Mouse (Mus musculus) kidney, embryonic 15.5 days (tissue): Measurements from ENCODE around the gene Rce1. TPM values are rescaled to one million over a fixed set of nuclear protein-coding genes. Genes with fewer than 3 reads are reported as not detected.

Source experiments
- ATAC-seq: fragments of 200-750 bp; cut with Nextera tagmentation; replicated peaks from 2 replicates; pipeline ENCODE4 v1.8.0; 2017; ENCODE audit warnings: moderate TSS enrichment; ENCODE audit not compliant: low FRiP score
- H3K27ac ChIP-seq: fragments of 300-500 bp; sonication (generic); 2 replicates; pipeline ENCODE4 v1.5.1; 2015; ENCODE audit warnings: mild to moderate bottlenecking, inconsistent platforms
- H3K27me3 ChIP-seq: fragments of 300-500 bp; sonication (generic); 2 replicates; pipeline ENCODE4 v1.6.1; 2015; ENCODE audit warnings: inconsistent platforms
- H3K36me3 ChIP-seq: fragments of 300-500 bp; sonication (generic); 2 replicates; pipeline ENCODE4 v1.6.1; 2015; ENCODE audit warnings: inconsistent platforms
- H3K4me1 ChIP-seq: fragments of 300-500 bp; sonication (generic); 2 replicates; pipeline ENCODE4 v1.6.1; 2015; ENCODE audit warnings: inconsistent platforms
- H3K4me2 ChIP-seq: fragments of 300-500 bp; sonication (generic); 2 replicates; pipeline ENCODE4 v1.6.1; 2015; ENCODE audit warnings: moderate library complexity, mild to moderate bottlenecking, inconsistent platforms
- H3K4me3 ChIP-seq: fragments of 300-500 bp; sonication (generic); replicated peaks from 2 replicates; pipeline ENCODE4 v1.5.1; 2015; ENCODE audit warnings: mild to moderate bottlenecking, inconsistent platforms
- H3K9ac ChIP-seq: fragments of 300-500 bp; sonication (generic); 2 replicates; pipeline ENCODE4 v1.6.1; 2015; ENCODE audit warnings: mild to moderate bottlenecking, inconsistent platforms
- H3K9me3 ChIP-seq: fragments of 300-500 bp; sonication (generic); replicated peaks from 2 replicates; pipeline ENCODE4 v1.6.1; 2016; ENCODE audit warnings: inconsistent platforms
- WGBS: fragments of 180-500 bp; shearing (Covaris S2); methylation state at CpG from one replicate; pipeline ENCODE4 v1.1.7; 2015; ENCODE audit warnings: mixed read lengths; 5-methylcytosine and 5-hydroxymethylcytosine counted together
- polyA plus RNA-seq: library from polyadenylated mRNA; unstranded; fragments of >200 nt; fragmentation: Nextera tagmentation; extraction: Ambion mirVana; gene quantifications from 2 replicates; pipeline ENCODE4 v1.2.1, GENCODE M21; 2015

Rce1 gene
- polyA plus RNA-seq, 1 experiment from 2014 or later = 79.8 TPM

DNA sequence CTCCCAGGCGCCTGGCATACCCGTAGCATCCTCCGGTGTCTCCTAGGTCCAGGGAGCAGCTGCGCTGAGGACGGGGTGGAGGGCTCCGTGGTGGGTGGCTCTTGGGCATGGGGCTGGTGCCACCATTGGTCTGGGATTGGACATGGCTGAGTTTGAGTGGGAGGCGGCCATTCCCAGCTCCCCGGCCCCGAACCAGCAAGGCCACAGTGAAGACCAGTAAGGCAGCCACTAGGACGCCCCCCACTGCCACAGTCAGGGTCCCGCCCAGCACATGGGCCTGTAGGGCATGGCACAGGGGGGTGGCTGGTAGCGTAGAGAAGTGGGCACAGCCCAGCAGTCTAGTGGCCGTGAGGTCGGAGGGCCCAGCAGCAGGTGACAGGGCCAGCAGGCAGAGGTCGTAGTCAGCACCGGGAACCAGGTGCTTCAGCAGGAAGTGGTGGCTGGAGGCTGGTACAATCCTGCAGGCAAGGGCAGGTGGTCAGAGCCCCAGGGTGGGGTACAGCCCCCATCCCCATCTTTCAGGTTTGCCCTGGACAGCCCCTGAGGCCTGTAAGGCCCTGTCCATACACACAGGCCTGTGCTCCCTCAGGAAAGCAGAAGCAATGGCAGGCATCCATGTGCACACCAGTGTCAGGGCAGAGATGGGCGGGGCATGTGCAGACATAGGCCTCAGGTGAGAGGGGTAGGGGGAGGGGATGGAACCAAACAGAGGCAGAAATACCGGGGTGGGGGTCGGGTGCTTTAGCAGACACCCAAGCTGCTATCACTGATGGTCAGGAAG is 13.1 kb downstream of the Rce1 start:
- WGBS = 87% methylated on average over 19 of the region's 19 CpGs
- H3K4me2 ChIP-seq = no peak overlapping the region
- H3K9me3 ChIP-seq = no peaks in the 10 kb centered on the region

DNA sequence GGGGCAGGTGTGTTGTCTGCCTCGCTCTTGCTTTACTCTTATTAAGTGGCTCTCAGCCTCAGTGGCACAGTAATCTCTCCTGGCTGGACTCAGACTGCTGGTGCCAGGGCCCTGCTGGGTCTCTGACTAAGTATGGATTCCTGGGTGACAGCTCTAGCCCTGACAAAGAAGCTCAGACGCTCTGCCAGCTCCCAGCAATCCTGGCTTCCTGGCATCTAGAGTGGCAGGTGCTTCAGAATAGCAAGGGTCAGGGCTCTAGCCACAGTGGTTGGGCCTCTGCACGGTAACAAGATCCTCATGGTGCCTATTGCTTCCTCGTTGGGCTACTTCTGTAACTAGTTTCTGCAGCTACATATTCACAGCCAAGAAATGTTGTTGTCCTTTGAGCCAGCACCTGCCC is 15.3 kb downstream of the Rce1 start:
- 48% methylated on average over 4 of the region's 4 CpGs for WGBS
- no peak overlapping the region for H3K4me2 ChIP-seq
- ATAC-seq = no peak
- H3K36me3 ChIP-seq = peaks cover 31% of the 10 kb centered on the region
- H3K27ac ChIP-seq = no peak overlapping the region
- no peaks in the 10 kb centered on the region for H3K27me3 ChIP-seq
- no peaks in the 10 kb centered on the region for H3K9me3 ChIP-seq
- H3K9ac ChIP-seq = no peak overlapping the region
- H3K4me3 ChIP-seq = no peak overlapping the region
- peaks cover 46% of the 10 kb centered on the region for H3K4me1 ChIP-seq

More for the DNA sequence above, 13.1 kb downstream of the Rce1 start:
- peaks cover 31% of the 10 kb centered on the region for H3K36me3 ChIP-seq
- peaks cover 49% of the 10 kb centered on the region for H3K4me1 ChIP-seq
- H3K4me3 ChIP-seq = no peak overlapping the region
- no peaks in the 10 kb centered on the region for H3K27me3 ChIP-seq
- ATAC-seq = no peak
- H3K27ac ChIP-seq = no peak overlapping the region
- no peak overlapping the region for H3K9ac ChIP-seq

DNA sequence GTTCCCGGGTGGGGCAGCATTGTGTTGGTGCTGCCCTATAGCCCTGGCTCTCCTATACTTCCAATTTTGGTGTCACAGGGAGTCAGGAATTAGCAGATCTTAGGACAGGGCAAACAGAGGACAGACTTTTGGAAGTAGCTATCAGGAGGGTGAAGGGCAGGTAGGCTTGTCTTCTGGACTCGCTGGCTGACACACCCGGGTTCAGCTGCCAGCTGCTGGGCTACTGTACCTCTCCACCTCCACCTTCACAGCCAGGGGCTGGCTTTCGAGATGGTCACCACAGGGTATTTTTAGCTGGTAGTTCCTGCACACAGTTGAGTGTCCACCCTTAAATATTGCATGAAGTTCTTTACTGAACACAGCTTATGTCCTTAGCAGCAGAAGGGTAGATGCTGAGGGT is 16.9 kb downstream of the Rce1 start:
- ATAC-seq = no peak
- no peak overlapping the region for H3K9ac ChIP-seq
- H3K4me2 ChIP-seq = no peak overlapping the region
- H3K4me1 ChIP-seq = peaks cover 49% of the 10 kb centered on the region
- 83% methylated on average over 4 of the region's 4 CpGs for WGBS
- H3K27me3 ChIP-seq = no peaks in the 10 kb centered on the region
- peaks cover 26% of the 10 kb centered on the region for H3K36me3 ChIP-seq
- H3K27ac ChIP-seq = no peak overlapping the region
- H3K4me3 ChIP-seq = no peak overlapping the region
- H3K9me3 ChIP-seq = no peaks in the 10 kb centered on the region

DNA sequence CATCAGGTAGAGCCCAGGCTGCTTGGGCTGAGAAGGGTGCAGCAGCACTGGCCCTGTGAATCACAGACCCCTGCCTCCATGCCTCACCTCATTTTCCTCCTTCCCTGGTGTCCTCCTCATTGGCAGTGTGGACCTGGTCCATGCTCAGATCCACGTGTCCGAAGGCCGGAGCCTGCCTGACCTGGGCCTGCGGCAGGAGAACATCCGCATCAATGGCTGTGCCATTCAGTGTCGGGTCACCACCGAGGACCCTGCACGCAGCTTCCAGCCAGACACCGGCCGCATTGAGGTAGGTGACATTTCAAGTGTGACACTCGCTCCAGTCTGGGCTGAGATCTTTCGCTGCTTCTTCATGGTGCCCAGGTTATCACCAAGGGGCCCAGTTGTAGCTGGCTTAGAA is 18.0 kb downstream of the Rce1 start:
- Histone ChIP-seq H3K27me3 (no peaks in the 10 kb centered on the region), H3K9ac (no peak overlapping the region), H3K9me3 (no peaks in the 10 kb centered on the region), H3K27ac (no peak overlapping the region), H3K4me1 (peaks cover 39% of the 10 kb centered on the region), H3K4me2 (no peak overlapping the region), H3K36me3 (peaks cover 15% of the 10 kb centered on the region), H3K4me3 (no peak overlapping the region)
- ATAC-seq = no peak
- 94% methylated on average over 12 of the region's 12 CpGs for WGBS

DNA sequence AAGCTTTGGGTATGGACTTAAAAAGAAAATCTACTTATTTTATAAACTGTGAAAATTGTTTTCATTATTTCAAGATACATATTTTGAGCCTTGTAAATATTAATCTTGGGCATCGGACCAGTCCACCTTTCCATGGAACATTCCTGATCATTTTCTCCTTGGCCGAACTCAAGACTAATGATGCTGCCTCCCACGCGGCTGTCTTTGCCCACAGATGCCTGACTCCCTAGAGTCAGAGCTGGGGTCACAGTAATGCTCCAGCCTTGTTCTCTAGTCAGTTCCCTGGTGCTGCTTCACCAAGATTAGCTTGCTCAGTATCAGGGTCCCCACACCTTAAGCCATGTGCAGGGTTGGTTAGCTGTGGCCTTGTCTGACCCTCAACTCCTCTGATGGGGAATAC is 19.8 kb downstream of the Rce1 start:
- Histone ChIP-seq H3K27ac (0 out of 2 replicates have a peak overlapping the region, but pooled peaks have one; percentile 18), H3K27me3 (no peaks in the 10 kb centered on the region), H3K9me3 (no peaks in the 10 kb centered on the region), H3K4me2 (no peak overlapping the region), H3K4me1 (peaks cover 32% of the 10 kb centered on the region), H3K4me3 (no peak overlapping the region), H3K9ac (peak overlapping the region; percentile 14; the same call in 1 of the 2 replicates), H3K36me3 (no peaks in the 10 kb centered on the region)
- ATAC-seq = no peak
- 48% methylated on average over 4 of the region's 4 CpGs for WGBS

DNA sequence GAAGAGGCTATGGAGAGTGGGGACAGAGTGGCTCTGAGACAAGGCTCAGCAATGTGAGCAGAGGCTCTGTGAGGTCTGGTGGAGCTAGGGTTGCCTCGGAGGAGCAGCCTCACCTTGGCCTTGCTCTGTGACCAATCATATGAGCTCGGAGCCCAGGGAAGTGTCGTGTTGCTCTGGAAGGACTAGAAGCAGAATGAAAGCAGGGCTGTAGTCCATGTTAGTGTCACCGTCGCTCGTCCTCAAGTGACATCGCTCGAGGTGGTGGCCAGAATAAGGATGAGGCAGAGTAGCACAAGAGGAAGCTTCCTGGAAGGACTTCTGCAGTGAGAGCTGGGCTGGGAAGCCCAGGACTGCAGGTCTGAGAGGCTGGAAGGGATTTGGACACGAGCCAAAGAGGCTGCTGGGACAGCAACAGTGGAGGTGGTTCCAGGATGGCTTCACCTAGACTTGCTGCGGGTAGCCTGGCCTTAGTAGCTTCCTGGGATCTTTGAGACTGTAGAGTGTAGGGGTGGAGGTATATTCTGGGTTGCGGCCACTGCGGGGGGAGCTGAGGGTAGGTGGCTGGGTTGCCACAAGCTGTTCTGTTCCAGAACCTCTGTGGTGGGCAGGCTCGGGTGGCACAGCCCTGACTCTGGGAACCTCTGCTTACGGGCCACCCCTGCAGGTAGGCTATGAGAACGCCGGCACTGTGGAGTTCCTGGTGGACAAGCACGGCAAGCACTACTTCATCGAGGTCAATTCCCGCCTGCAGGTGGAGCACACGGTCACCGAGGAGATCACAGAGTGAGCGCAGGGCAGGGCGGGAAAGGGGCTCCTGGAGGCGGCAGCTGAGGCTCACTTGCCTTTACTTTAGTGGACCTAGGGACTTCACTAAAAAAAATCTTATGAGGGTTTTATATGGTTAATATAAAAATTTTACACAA is 21.4 kb downstream of the Rce1 start:
- no peak overlapping the region for H3K27ac ChIP-seq
- peak; percentile 83 for ATAC-seq
- no peaks in the 10 kb centered on the region for H3K9me3 ChIP-seq
- H3K4me1 ChIP-seq = peaks cover 25% of the 10 kb centered on the region
- no peaks in the 10 kb centered on the region for H3K36me3 ChIP-seq
- WGBS = 37% methylated on average over 24 of the region's 24 CpGs
- peak overlapping the region; percentile 9; the same call in 1 of the 2 replicates for H3K4me2 ChIP-seq
- H3K4me3 ChIP-seq = no peak overlapping the region
- no peak overlapping the region for H3K9ac ChIP-seq
- H3K27me3 ChIP-seq = no peaks in the 10 kb centered on the region

- H3K9me3 ChIP-seq = no peaks in the 10 kb centered on the region
- H3K4me2 ChIP-seq = no peak overlapping the region
- WGBS = 89% methylated on average over 20 of the region's 20 CpGs
- H3K36me3 ChIP-seq = no peaks in the 10 kb centered on the region
- no peak overlapping the region for H3K27ac ChIP-seq
- no peaks in the 10 kb centered on the region for H3K27me3 ChIP-seq
- H3K4me3 ChIP-seq = no peak overlapping the region
- H3K4me1 ChIP-seq = peaks cover 25% of the 10 kb centered on the region
- no peak overlapping the region for H3K9ac ChIP-seq
- no peak for ATAC-seq
Observed at GRCm38 (mm10) chr19:4602459-4602858, 23.0 kb downstream of the Rce1 start.

DNA sequence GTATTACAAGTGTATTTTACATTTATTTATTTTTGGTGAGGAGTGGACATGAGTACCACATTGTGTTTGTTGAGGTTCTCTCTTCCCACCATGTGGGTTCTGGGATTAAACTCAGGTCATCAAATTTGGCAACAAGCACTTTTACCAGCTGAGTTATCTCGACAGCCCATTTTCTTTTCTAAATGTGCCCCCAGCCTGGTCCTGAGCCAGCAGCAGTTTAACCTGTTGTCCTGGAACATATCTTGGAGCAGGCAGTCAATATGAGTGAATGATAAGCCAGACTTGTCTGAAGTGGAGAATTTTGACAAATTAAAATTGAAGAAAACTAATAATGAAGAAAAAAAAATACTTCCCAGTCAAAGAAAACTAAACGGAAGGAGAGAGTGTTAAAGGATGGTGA is 29.4 kb downstream of the Rce1 start:
- no peaks in the 10 kb centered on the region for H3K9me3 ChIP-seq
- no peak overlapping the region for H3K27ac ChIP-seq
- 89% methylated on average over 2 of the region's 2 CpGs for WGBS
- ATAC-seq = no peak
- no peaks in the 10 kb centered on the region for H3K27me3 ChIP-seq
- no peak overlapping the region for H3K4me2 ChIP-seq
- H3K36me3 ChIP-seq = no peaks in the 10 kb centered on the region
- no peak overlapping the region for H3K4me3 ChIP-seq
- H3K4me1 ChIP-seq = peaks cover 8% of the 10 kb centered on the region
- no peak overlapping the region for H3K9ac ChIP-seq

DNA sequence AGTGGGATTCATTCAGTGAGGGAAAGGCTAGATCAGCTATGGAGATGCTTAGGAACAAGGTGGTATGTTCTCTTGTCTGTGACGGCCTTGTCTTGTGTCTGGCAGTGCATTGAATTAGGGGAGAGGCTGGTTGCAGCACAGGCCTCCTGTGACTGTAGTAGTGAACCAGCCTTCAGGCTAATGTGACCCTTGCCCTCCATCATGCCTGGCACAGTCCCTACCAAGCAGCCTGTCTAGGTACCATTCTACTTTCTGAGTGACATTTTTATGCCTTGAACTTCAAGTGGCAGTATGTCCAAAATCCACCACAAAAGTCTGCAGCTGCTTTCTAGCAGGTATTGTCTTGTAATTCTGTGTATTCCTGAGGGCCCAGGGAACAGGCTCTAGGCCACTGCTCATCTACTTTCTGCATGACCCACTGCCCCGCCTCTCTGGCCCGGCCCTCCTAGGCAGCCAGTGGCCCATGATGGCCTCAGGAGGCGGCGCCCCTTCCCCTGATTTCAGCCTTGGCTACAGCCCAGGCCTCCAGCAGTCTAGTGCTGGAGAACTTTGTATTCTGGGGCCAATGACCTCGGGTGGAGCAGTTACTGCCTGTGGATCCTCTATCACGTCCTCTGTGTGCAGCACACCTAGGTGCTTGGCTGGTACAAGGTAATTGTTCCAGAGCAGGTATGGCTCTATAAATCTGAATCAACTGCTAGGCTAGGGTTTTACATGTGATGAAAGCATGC is 31.5 kb downstream of the Rce1 start:
- ATAC-seq = no peak
- Histone ChIP-seq H3K4me1 (peaks cover 11% of the 10 kb centered on the region), H3K4me2 (no peak overlapping the region), H3K27ac (no peak overlapping the region), H3K36me3 (no peaks in the 10 kb centered on the region), H3K4me3 (no peak overlapping the region), H3K9me3 (no peaks in the 10 kb centered on the region), H3K9ac (no peak overlapping the region), H3K27me3 (no peaks in the 10 kb centered on the region)
- 36% methylated on average over 7 of the region's 7 CpGs for WGBS

GRCm38 (mm10) chr19:4590025-4590424 is 35.4 kb downstream of the Rce1 start:
- H3K27me3 ChIP-seq = no peaks in the 10 kb centered on the region
- no peak overlapping the region for H3K27ac ChIP-seq
- no peak for ATAC-seq
- no peak overlapping the region for H3K4me3 ChIP-seq
- WGBS = 73% methylated on average over 3 of the region's 3 CpGs
- no peak overlapping the region for H3K4me2 ChIP-seq
- H3K4me1 ChIP-seq = peaks cover 11% of the 10 kb centered on the region
- H3K36me3 ChIP-seq = no peaks in the 10 kb centered on the region
- no peaks in the 10 kb centered on the region for H3K9me3 ChIP-seq
- H3K9ac ChIP-seq = no peak overlapping the region

DNA sequence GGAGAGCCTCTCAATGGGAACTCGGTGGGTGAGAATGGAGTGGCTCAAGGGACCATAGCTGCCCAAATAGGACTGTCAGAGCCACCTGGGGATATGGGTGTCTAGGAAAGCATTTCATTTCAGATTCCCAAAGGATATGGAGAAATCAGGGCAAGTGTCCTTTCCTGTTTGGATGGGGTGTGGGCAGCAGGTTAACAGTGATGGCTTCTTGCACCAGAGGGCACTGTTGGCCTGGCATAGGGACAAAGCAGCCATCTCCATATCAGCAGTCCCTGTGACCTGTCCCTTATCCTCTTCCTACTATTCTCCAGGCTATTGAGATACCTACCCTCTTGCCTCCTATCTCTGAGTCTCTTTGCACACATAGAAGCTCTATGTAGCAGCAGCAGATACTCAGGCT is 36.4 kb downstream of the Rce1 start:
- no peak overlapping the region for H3K4me3 ChIP-seq
- no peaks in the 10 kb centered on the region for H3K27me3 ChIP-seq
- H3K27ac ChIP-seq = no peak overlapping the region
- no peaks in the 10 kb centered on the region for H3K9me3 ChIP-seq
- 76% methylated on average over 1 of the region's 1 CpGs for WGBS
- H3K4me2 ChIP-seq = no peak overlapping the region
- no peak for ATAC-seq
- H3K9ac ChIP-seq = no peak overlapping the region
- H3K4me1 ChIP-seq = peaks cover 8% of the 10 kb centered on the region
- H3K36me3 ChIP-seq = no peaks in the 10 kb centered on the region

DNA sequence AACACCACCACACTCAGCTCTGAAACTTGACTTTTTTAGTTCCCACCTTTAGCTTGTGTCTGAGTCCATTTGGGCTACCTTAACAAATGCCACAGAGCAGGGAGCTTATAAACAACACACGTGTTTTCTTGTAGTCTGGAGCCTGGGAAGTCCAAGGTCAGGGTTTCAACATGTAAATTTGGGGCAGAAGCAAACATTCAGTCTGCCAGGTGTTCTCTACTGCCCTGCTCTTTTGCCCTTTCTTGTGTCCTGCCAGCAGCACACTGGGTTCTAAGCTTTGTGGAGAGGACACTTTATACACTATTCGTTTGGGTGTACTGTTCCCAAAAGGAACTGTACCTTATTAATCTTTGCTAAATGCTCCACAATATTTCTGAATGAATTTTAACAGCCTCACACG is 37.0 kb downstream of the Rce1 start:
- Histone ChIP-seq H3K9ac (no peak overlapping the region), H3K27me3 (no peaks in the 10 kb centered on the region), H3K9me3 (no peaks in the 10 kb centered on the region), H3K27ac (no peak overlapping the region), H3K4me3 (no peak overlapping the region), H3K36me3 (no peaks in the 10 kb centered on the region), H3K4me2 (no peak overlapping the region), H3K4me1 (peaks cover 2% of the 10 kb centered on the region; the same call in 1 of the 2 replicates)
- no peak for ATAC-seq
- WGBS = 71% methylated on average over 3 of the region's 3 CpGs
